Mouse (Mus musculus): Measurements from ENCODE around the gene Zfp992.
"Not testable (repeated sequence)": the region's sequence is repeated elsewhere in the genome, so short reads cannot be mapped to it uniquely, and the experiment has no call there.

Gene Zfp992

DNA sequence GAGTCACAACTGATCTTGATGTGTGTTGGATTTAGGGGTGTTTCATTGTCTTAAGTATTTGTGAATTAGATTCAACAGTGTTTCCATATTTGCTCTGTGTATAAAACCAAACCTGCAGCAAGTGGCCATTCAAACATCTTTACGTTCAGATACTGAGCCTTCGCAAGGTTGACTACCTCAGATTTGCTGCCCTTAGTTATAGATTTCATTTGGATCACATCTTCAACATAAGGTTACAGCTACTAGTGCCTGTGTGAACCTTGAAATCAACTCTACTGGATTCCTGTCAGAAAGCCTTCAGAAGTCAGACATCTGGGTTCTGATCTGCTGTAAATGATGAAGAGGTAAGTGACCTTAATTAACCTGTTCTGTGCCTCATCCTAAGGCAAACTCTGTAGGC, 27.4 kb downstream of the Zfp992 start:
- DNase-seq, result not testable (repeated sequence)

- not testable (repeated sequence) for DNase-seq
These were observed 28.1 kb downstream of the Zfp992 start for GRCm38 (mm10) chr4:146476959-146477358.

- DNase-seq, result not testable (repeated sequence)
These were observed 31.7 kb downstream of the Zfp992 start for GRCm38 (mm10) chr4:146480376-146481096.

GRCm38 (mm10) chr4:146482546-146482945, 33.7 kb downstream of the Zfp992 start:
- not testable (repeated sequence) for DNase-seq

- DNase-seq, result not testable (repeated sequence)
These were observed 34.9 kb downstream of the Zfp992 start for GRCm38 (mm10) chr4:146483571-146484280.

DNA sequence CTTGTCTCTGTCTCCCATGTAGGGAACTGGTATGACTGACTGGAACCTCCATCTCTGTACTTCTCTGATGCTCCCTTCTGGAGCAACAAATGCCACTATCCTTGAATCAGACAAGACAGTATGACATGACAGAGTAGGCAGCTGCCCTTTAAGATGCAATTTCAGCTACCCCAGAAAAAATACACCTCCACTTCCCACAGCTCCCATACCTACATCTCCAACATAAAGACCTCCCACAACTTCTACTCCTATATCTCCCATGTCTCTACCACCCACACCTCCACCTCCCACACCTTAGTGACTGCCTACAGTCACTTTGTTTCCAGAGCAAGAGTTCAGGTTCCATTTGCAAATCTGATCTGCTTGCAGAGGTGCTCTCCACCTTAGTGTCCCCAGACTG, 35.9 kb downstream of the Zfp992 start:
- not testable (repeated sequence) for DNase-seq

DNA sequence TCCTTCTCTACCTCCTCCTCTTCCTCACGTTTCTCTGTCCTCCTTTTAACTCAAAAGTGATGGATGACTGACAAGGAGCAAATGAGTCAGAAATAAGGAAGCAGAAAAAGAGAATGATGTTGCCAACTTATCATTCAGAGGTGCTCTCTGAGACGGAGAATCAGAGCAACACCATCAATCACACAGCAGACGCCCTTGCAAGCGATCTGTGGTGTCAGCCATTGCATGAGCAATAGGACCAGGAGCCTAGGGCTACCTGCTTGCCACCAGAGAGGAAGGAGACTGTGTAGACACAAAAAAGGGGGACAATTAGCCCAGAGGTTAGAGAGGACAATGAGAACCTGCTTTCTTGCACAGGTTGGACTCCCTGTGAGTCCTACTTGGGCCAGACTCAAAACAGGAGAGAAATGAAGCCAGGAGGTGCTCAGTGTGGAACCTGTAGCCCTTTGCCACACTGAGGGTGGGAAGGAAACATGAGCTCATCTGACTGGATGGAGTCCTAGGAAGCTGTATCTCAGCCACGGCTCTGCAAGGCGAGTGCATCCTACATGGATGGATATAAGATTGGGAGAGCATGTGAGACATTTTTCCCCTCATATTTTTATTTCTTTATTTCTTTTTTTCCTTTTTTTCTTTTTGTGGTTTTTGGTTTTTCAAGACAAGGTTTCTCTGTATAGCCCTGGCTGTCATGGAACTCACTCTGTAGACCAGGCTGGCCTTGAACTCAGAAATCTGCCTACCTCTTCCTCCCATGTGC, 36.5 kb downstream of the Zfp992 start:
- DNase-seq, result not testable (repeated sequence)

DNA sequence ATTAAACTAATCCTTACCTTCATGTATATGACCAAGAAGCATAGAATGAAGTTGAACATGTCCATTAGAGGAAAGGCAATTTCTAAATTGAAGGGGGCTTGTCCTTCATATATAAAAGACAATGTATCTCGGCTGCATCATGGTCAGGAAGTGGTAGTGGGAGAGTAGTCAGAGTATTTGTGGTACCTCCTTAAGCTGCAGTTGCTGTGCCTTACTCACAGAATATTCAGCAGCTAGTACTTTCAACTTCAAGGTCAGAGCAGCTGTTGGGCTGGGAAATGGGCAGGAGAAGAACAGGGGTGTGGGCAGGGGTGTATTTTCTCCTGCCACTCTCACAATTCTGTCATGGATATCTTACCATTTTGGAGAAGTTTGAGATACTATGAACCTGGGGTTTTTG, 37.9 kb downstream of the Zfp992 start:
- not testable (repeated sequence) for DNase-seq

DNA sequence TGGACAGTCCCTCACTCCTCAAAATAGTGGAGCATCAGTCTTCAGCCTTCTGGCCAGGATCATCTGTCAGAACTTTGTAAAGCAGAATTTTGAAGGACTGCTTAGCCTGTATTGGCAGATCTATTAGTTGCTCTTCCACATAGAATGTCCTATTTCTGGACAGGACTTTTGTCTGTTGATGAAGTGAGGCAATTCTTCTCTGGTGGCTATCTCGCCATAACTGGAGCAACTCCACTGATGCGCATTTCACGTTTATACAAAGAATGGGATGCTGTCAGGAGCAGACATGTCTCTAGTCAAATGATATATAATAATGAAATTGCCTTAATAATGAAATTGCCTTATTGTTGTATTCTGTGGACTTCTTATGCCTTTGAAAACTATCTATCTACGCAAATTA, 40.4 kb downstream of the Zfp992 start:
- DNase-seq, result not testable (repeated sequence)

- DNase-seq, result not testable (repeated sequence)
These were observed 43.2 kb downstream of the Zfp992 start for GRCm38 (mm10) chr4:146491993-146492392.

- DNase-seq, result no peak
These were observed 43.6 kb downstream of the Zfp992 start for GRCm38 (mm10) chr4:146492439-146492838.

GRCm38 (mm10) chr4:146492851-146493250, 44.0 kb downstream of the Zfp992 start:
- no peak for DNase-seq

- not testable (repeated sequence) for DNase-seq
These were observed 44.6 kb downstream of the Zfp992 start for GRCm38 (mm10) chr4:146493319-146493907.

GRCm38 (mm10) chr4:146494980-146495379, 46.2 kb downstream of the Zfp992 start:
- DNase-seq, result no peak

GRCm38 (mm10) chr4:146497695-146498275, 49.0 kb downstream of the Zfp992 start:
- DNase-seq, result not testable (repeated sequence)

DNA sequence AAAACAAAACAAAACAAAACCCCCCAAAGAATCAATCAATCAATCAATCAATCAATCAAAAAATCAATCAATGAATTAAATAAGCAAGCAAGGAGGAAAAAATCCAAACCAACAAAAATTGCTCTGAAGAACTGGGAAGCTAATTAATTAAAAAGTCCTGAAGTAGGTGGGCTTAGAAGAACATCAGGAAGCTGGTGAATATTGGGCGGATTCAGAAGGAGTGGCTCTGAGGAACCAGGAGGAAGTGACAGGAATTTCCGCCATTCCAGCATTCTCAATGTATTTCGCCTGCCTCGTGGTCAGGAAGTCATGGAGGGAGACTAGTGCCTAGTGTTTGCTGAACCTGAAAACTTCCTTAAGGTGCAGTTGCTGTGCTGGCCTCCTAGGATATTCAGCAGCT, 52.9 kb downstream of the Zfp992 start, which contains the start of gene Zfp981:
Zfp981 (plus strand) TSS at position 301 of the 400 bp plus-strand sequence.
- not testable (repeated sequence) for DNase-seq

DNA sequence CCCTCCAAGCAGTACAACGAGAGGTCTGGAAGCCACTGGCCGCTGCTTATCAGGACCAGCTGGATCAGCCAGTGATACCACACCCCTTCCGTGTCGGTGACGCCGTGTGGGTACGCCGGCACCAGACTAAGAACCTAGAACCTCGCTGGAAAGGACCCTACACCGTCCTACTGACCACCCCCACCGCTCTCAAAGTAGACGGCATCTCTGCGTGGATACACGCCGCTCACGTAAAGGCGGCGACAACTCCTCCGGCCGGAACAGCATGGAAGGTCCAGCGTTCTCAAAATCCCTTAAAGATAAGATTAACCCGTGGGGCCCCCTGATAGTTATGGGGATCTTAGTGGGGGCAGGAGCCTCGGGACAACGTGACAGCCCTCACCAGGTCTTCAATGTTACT, 60.2 kb downstream of the Zfp992 start:
- not testable (repeated sequence) for DNase-seq

DNA sequence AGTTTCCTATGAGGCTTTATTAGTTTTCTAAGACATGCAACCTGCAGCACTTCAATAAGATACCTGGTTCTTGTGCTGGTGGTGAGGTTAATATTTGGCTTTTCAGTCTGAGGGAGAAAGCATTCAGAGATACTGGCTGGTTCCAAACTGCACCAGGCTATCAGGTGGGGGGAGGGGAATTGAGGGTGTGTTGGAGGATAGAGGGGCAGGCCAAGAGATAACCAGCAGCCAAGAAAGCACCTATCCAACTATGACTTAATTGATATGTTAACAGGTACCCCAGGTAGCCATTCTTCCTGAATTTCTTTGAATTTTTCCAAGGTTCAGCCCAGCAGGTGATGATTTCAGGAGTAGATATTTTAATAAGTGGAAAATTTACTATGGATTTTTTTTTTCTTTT, 63.0 kb downstream of the Zfp992 start:
- DNase-seq, result not testable (repeated sequence)

DNA sequence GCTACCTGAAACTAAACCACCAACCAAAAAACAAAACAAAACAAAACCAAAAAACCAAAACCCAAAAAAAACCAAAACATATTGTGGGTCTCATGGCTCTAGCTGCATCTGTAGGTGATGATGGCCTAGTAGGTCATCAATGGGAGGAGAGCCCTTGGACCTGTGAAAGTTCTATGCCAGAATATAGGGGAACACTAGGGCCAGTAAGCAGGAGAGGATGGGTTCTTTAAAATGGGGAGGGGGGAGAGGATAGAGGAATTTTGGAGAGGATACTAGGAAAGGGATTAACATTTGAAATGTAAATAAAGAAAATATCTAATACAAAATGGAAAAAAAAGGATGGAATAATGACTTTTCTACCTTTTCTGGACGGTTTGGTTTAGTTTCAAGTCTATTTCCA, 67.7 kb downstream of the Zfp992 start:
- no peak for DNase-seq

DNA sequence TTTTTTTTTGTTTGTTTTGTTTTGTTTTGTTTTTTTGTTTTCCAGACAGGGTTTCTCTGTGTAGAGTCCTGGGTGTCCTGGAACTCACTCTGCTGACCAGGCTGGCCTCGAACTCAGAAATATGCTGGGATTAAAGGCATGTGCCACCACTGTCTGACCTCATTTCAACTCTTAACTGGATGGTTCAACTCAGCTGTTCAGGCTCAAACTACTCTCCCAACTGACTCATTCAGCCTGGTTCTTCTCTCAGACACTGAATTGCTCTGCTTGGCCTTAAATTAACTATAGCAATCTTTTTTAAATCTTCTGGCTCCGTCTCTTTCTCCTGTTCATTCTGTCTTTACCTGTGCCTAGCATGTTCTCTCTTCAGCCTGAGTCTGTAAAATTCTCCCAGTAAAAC, 68.3 kb downstream of the Zfp992 start:
- not testable (repeated sequence) for DNase-seq
